Mouse (Mus musculus) E14TG2a.4 (cell line): Measurements from ENCODE around the gene Lnpep.

Experiments used
- CTCF ChIP-seq: conservative IDR thresholded peaks from 2 replicates; pipeline ENCODE4 v1.5.1; 2014; ENCODE audit warnings: low read length
- POU5F1 ChIP-seq: IDR thresholded peaks from 2 replicates; pipeline ENCODE4 v1.6.1; 2014; ENCODE audit warnings: low read length, borderline replicate concordance

DNA sequence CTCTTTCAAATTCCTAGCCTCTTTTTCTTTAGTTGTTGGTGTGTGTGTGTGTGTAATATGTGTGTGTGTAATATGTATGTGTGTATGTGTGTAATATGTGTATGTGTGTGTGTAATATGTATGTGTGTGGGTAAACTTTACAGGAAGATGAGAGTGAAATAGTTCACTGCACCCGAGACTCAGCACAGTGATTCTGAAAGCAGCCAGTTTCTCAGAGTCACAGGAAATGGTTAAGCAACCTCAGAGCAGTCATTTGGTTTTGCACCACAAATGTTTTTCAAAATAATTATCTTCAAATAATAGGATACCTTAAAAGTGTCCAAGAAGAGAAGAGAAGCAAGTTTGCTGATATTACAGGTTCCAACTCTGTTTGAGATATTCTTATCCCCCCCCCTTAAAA, 24.8 kb downstream of the Lnpep start:
- TF ChIP-seq CTCF = no peak
- no peak for TF ChIP-seq POU5F1
